Mouse (Mus musculus): ENCODE results near the gene Myh6.
"Not testable (repeated sequence)": the region's sequence is repeated elsewhere in the genome, so short reads cannot be mapped to it uniquely, and the experiment has no call there.

Gene Myh6

GRCm38 (mm10) chr14:54966320-54966977 lies at the start of gene Myh6:
Gene Myh6, minus strand, starts transcription at chr14:54966927.
- in situ Hi-C loops (cut with MboI; ENCODE audit: low sequenced_read_pairs) = no loop called here

DNA sequence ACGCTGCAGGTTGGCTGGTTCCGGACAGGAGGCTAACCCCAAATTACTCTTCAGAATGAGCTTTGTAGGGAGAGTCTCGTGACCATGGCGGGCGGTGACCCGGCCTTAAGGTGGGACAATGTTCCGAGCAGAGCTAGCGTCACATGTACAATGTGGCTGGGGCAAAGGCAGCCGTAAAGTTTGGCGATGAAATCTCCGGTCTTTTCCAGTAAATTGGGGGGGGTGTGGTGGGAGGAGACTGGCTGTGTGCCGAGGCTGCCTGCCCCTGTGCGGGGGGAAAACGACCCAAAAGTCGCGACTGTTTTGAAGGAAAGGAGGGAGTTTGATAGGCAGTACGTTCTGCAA lies 49.0 kb upstream of the Myh6 start:
- in situ Hi-C loops (cut with MboI; ENCODE audit: low sequenced_read_pairs) = loop anchor here (10.0 kb wide), 1 partner anchor 171 kb away; no protein-coding TSS in a partner anchor

DNA sequence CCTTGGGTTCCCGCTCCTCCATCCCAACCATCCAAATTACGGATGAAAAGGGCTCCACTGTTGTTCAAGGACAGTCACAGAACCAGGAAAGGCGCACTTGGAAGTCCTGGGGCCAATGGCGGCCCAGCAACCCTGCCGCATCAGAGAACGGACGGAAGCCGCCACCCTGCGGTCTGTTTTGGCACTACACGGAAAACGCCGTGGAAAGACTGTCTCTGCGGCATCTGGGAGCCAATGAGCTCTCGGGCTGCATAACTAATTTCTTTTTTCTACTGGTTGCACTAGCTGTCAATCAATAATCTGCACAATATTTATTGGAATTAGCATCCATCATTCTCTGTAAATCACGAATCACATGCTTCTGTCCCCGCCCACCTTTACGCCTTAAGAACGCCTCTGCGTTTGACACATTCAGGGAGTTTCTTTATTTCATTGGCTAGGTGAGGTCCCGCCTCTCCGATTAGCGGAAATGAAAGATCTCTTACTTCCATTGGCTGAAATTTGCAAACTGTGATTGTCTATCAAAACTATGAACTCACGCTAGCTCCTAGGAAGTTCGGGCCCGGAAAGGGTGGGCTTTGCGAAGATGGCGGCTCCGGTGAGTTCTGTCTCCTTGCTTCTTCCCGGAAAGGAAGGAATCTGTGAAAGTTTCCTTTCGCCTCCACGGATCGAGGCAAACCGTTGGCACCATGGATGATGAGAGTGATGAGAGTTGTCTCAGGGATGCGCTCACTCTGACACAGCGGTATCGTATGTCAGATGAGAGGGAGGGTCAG lies 48.5 kb upstream of the Myh6 start, which contains the start of gene Ngdn:
Ngdn (plus strand) TSS at position 464 of the 776 bp plus-strand sequence.
- in situ Hi-C loops (cut with MboI; ENCODE audit: low sequenced_read_pairs) = loop anchor here (10.0 kb wide), 1 partner anchor 170 kb away; no protein-coding TSS in a partner anchor

DNA sequence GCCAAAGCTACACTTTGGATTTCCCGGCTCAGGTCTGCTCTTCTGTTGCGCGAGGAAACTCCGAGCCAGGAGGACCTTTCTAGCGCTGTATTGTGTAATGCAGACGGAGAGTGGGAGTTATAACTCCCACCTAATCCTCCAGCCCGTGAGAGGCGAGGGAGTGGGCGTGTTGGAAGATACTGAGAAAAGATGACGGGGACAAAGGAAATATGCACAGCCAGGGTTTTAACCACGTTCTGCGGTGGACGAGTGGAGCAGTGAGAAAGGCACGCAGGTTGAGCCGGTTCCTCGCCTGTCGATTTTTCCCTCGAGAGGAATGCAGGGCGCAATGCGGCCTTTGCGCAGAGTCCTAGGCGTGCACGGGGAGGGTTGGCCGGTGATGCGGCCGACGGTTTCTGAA lies 47.9 kb upstream of the Myh6 start:
- in situ Hi-C loops (cut with MboI; ENCODE audit: low sequenced_read_pairs) = loop anchor here (10.0 kb wide), 1 partner anchor 170 kb away; no protein-coding TSS in a partner anchor

- in situ Hi-C loops (cut with MboI; ENCODE audit: low sequenced_read_pairs) = loop anchor here (10.0 kb wide), 1 partner anchor 166 kb away; no protein-coding TSS in a partner anchor
Observed at GRCm38 (mm10) chr14:55011116-55011515, 44.4 kb upstream of the Myh6 start.

DNA sequence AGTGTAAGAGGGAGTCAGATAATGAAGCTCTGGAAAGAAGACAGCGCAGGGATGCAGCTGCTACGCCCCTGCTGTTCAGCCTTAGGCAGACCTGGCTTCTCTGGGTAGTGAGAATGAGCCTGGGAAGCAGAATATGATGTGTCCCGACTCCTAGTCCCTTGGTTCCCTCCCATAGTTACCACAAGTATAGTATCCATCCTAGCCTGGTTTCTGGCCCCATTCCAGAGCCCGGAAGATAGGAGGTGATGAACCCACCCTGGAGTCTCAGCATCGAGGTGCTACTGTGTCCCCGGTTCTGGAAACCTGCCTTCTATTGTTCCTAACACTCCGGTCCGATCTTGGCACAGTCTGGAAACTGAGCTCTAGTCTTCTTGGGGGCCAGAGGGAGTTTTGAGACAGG lies 41.7 kb upstream of the Myh6 start:
- in situ Hi-C loops (cut with MboI; ENCODE audit: low sequenced_read_pairs) = no loop called here

DNA sequence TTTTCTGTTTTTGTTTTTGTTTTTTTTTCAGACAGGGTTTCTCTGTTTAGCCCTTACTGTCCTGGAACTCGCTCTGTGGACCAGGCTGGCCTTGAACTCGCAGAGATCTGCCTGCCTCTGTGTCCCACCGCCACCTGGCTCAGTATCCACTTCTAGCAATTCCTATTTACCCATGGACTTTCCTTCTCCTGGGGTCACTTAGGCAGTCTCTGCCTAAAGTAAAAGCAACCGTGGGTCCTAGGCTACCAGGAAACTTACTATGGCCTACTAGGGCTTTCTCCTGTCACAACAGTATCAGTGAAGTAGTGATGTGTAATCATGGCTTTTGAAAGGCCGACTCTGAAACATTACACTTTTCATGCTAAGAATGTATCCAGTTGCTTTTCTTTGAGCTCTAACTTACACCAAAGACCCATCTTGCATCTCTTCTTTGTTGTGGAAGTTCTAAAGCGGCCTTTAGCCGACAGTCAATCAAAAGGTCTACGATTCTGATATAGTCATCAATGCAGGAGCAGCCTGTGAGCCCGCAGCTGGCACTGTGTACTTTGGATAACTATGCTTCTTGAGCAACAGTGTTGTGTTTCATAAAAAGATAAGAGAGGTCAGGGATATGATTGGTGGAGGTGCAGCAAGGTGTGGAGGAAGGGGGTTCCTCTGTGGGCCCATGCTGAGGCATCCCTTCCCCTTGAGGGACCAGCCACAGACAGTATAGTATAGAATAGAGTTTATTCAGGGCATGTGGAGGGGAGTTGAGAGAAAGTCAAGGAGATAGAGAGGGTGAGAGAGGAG lies 40.6 kb upstream of the Myh6 start:
- in situ Hi-C loops (cut with MboI; ENCODE audit: low sequenced_read_pairs) = no loop called here

- in situ Hi-C loops (cut with MboI; ENCODE audit: low sequenced_read_pairs) = no loop called here
Observed at GRCm38 (mm10) chr14:55006541-55006940, 39.8 kb upstream of the Myh6 start.

DNA sequence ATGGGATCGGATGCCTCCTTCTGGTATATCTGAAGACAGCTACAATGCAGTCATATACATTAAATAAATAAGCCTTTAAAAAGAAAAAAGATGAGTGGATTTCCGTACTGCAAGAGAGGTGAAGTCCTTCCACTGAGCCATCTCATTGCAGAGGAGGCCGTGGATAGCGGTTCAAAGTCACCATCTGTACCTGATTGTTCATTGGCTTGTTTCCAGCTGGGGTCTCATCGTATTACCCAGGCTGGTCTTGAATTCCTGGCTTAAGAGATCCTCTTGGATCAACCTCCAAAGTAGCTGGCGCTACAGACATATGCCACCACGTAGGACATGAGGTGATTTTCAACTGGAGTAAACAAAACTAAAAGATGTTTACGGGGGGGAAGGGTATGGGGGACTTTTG lies 39.2 kb upstream of the Myh6 start:
- in situ Hi-C loops (cut with MboI; ENCODE audit: low sequenced_read_pairs) = no loop called here

GRCm38 (mm10) chr14:55005506-55005905 lies 38.8 kb upstream of the Myh6 start:
- in situ Hi-C loops (cut with MboI; ENCODE audit: low sequenced_read_pairs) = no loop called here

GRCm38 (mm10) chr14:55003878-55004855 lies 37.4 kb upstream of the Myh6 start:
- in situ Hi-C loops (cut with MboI; ENCODE audit: low sequenced_read_pairs) = no loop called here

DNA sequence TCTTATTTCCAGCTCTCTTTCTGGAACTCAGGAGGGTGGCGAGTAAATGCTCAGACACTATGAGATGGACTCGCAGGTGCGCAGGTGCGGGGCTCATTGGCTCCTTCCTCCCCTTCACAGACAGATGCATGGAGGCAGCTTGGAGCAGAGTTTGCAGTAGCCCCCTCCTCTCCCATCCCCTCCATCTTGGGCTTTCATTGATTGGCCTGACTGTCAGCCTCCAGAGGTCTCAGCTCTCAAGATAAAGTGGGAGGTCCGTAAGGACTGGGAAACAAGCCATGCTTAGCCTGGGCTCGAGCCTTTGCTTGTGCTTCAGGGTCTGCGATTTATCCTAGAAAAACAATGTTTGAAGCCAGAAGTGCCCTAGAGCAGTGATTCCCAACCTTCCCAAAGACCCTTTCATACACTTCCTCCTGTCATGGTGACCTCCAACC lies 36.0 kb upstream of the Myh6 start:
- in situ Hi-C loops (cut with MboI; ENCODE audit: low sequenced_read_pairs) = no loop called here

GRCm38 (mm10) chr14:55001938-55002686 lies 35.4 kb upstream of the Myh6 start:
- in situ Hi-C loops (cut with MboI; ENCODE audit: low sequenced_read_pairs) = no loop called here

- in situ Hi-C loops (cut with MboI; ENCODE audit: low sequenced_read_pairs) = no loop called here
Observed at GRCm38 (mm10) chr14:55001446-55001845, 34.7 kb upstream of the Myh6 start.

DNA sequence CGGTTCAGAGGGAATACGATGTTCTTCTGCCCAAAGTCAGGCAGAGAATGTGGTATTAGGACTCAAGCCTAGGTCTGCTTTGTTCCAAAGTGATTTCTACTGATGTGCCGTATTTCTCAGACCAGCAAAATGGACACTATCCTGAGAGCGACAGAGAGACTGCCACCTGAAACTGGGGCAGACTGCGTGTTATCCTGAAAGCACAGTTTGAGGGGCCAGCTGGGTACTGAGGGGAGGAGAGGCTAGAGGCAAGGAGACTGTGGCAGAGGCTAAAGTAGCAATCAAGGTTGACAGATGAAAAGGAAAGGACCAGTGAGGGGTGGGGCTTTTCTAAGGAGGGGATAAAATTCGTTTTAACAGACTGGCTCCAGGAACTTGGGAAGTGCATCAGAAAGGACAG lies 34.1 kb upstream of the Myh6 start:
- in situ Hi-C loops (cut with MboI; ENCODE audit: low sequenced_read_pairs) = no loop called here

DNA sequence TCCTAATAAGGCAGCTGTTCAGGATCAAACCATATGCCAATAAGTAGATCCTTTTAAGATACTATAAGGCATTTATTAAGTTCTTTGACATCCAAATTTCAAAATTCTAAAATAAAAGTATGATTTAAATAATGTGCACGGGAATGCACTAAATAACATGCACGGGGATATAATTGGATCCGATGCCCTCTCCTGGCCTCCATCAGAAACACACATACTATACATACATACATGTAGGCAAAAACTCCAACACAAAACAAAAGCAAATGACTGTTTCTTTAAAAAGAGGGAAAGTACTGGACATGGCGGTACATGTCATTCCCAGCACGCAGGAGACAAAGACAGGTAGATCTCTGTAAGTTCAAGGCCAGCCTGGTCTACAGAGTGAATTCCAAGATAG lies 33.1 kb upstream of the Myh6 start:
- in situ Hi-C loops (cut with MboI; ENCODE audit: low sequenced_read_pairs) = not testable (repeated sequence)

GRCm38 (mm10) chr14:54998680-54999079 lies 32.0 kb upstream of the Myh6 start:
- in situ Hi-C loops (cut with MboI; ENCODE audit: low sequenced_read_pairs) = no loop called here

GRCm38 (mm10) chr14:54997297-54997696 lies 30.6 kb upstream of the Myh6 start:
- in situ Hi-C loops (cut with MboI; ENCODE audit: low sequenced_read_pairs) = no loop called here

- in situ Hi-C loops (cut with MboI; ENCODE audit: low sequenced_read_pairs) = no loop called here
Observed at GRCm38 (mm10) chr14:54996793-54997192, 30.1 kb upstream of the Myh6 start.
